Mouse (Mus musculus) stomach, embryonic 14.5 days (tissue): ENCODE results near the gene Olfr978. TPM values are rescaled to one million over a fixed set of nuclear protein-coding genes. Genes with fewer than 3 reads are reported as not detected.

Experiments
- polyA plus RNA-seq: library from polyadenylated mRNA; unstranded; fragments of >200 nt; fragmentation: Nextera tagmentation; extraction: Ambion mirVana; gene quantifications from 2 replicates; pipeline ENCODE4 v1.2.1, GENCODE M21; 2014

The Olfr978 gene
- polyA plus RNA-seq, 1 experiment from 2014 or later, result not detected

Other genes starting within 250 kb of the Olfr978 start
- gene Olfr967, start 245.9 kb upstream of the Olfr978 start, polyA plus RNA-seq, result not detected in 2 replicates
- not detected in 2 replicates for gene Olfr968, start 208.9 kb upstream of the Olfr978 start, polyA plus RNA-seq
- gene Olfr969, start 201.2 kb upstream of the Olfr978 start, polyA plus RNA-seq, result not detected in 2 replicates
- not detected in 2 replicates for gene Olfr970, start 183.3 kb upstream of the Olfr978 start, polyA plus RNA-seq
- not detected in 2 replicates for gene Olfr971, start 155.2 kb upstream of the Olfr978 start, polyA plus RNA-seq
- gene Olfr972, start 125.7 kb upstream of the Olfr978 start, polyA plus RNA-seq, result not detected in 2 replicates
- gene Olfr229, start 84.8 kb upstream of the Olfr978 start, polyA plus RNA-seq, result not detected in 2 replicates
- not detected in 2 replicates for gene Olfr974, start 54.6 kb upstream of the Olfr978 start, polyA plus RNA-seq
- gene Olfr975, start 40.1 kb upstream of the Olfr978 start, polyA plus RNA-seq, result 0.09 TPM in 1 of 2 replicates, not detected in the other
- not detected in 2 replicates for gene Olfr976, start 31.0 kb upstream of the Olfr978 start, polyA plus RNA-seq
- not detected in 2 replicates for gene Olfr979, start 11.4 kb downstream of the Olfr978 start, polyA plus RNA-seq
- not detected in 2 replicates for gene Olfr980, start 17.5 kb downstream of the Olfr978 start, polyA plus RNA-seq
- gene Olfr981, start 29.4 kb downstream of the Olfr978 start, polyA plus RNA-seq, result not detected in 2 replicates
- gene Olfr982, start 81.7 kb downstream of the Olfr978 start, polyA plus RNA-seq, result not detected in 2 replicates
- gene Olfr983, start 101.5 kb downstream of the Olfr978 start, polyA plus RNA-seq, result not detected in 2 replicates
- gene Olfr984, start 122.1 kb downstream of the Olfr978 start, polyA plus RNA-seq, result not detected in 2 replicates
- gene Olfr985, start 138.1 kb downstream of the Olfr978 start, polyA plus RNA-seq, result not detected in 2 replicates
- gene Tmem225, start 156.0 kb downstream of the Olfr978 start, polyA plus RNA-seq, result not detected in 2 replicates
- gene Olfr986, start 188.8 kb downstream of the Olfr978 start, polyA plus RNA-seq, result not detected in 2 replicates
- gene Zfp202, start 200.2 kb downstream of the Olfr978 start, polyA plus RNA-seq, result 6.2 and 6.6 TPM in 2 replicates